Mouse (Mus musculus) urinary bladder, postnatal 14 days (tissue): ENCODE results near the gene D030056L22Rik.
A peak's percentile ranks its signal among the peaks of the same experiment; 100 is the strongest.

Experiments
- DNase-seq: peaks from one replicate; pipeline ENCODE4 v3.0.0; 2021; ENCODE audit warnings: low spot score

D030056L22Rik gene

GRCm38 (mm10) chr19:18712866-18713300 is at the start of gene D030056L22Rik:
TSS of gene D030056L22Rik (plus strand) at chr19:18713193.
- peak; percentile 98 for DNase-seq

DNA sequence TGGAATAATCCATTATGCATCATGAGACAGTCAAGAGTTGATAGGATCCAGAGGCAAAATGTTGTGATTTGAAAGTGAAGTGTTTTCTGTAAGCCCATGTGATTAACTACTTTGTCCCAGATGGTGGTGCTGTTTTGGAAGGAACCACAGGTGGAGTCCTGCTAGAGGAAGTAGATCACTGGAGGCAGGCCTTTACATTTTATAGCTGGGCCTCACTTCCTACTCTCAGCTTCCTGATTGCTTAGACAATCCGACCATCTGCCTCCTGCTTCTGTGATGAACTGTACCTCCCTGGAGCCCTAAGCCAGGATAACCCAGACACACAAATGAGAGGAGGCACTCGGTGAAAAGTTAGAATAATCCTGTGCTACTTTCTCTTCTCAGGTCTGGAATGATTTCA is 49.1 kb upstream of the D030056L22Rik start:
- DNase-seq = no peak

- no peak for DNase-seq
These were observed 46.0 kb upstream of the D030056L22Rik start for GRCm38 (mm10) chr19:18666966-18667365.

DNA sequence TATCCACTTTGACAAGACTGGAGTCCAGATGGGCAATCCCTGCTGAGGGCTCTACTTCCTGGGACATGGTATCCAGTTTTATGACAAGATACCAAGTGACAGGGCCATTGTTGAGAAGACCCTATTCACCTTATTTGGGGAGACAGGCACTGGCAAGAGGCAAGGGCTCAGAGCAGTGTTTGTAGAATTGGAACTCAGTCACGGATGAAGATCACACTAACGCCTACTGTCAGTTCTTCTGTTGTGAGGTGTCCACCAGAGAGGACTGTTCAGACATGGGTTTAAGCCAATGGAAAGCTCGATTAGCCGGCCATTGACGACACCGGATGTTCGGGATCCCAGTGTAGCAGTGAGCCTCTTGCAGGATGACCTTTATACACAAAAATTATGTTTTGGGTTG is 43.4 kb upstream of the D030056L22Rik start:
- no peak for DNase-seq

- DNase-seq = peak; percentile 99
These were observed 42.4 kb upstream of the D030056L22Rik start, which contains the start of gene Carnmt1 for GRCm38 (mm10) chr19:18670608-18671007. TSS of gene Carnmt1 (plus strand) at chr19:18670764.

DNA sequence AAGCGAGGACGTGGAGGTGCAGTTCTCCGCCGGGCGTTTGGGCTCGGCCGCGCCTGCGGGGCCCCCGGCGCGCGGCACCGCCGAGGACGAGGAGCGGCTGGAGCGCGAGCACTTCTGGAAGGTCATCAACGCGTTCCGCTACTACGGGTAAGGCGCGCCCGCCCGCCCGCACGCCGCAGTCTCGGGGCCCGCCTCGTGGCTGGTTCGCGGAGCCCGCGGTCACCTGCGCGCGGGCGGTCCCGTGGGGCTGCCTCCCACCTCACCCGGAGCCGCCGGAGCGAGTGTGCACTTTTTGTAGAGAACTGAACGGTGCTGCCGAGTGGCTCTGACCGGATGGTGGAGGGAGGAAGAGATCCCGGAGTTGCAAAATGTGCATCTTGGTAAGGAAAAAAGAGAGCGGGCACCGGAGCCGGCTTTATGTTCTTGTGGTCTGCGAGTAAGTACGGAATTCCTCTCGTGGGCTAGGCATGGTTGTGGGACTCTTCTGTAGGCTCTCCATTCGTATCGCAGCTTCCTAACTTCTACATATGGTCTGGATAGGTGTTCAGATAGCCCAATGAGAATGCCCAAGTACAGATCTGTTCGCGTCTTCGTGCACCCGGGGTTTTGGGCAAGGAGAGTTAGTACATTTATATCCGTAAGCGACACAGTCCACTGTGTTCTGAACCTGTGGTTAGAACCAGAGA is 41.8 kb upstream of the D030056L22Rik start:
- DNase-seq = peak; percentile 41

GRCm38 (mm10) chr19:18672498-18672897 is 40.5 kb upstream of the D030056L22Rik start:
- DNase-seq = no peak

- no peak for DNase-seq
These were observed 39.9 kb upstream of the D030056L22Rik start for GRCm38 (mm10) chr19:18673116-18673515.

DNA sequence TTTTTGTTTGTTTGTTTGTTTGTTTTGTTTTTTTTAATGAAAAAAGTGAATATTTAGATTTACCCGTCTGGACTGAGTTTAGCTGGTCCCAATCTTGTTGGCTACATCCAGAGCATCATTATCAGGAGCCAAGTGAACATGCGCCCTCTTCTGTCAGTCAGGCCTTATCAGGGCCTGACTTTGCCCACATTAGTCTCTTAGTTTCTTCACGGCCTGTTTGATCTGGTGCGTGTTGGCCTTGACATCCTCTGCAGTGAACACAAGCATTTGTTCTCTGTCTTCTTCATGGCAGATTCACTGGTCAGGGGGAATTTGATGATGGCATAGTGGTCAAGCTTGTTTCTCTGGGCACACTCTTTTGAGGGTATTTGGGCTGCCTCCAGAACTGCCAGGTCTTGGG is 30.9 kb upstream of the D030056L22Rik start:
- no peak for DNase-seq

- DNase-seq = peak; percentile 27
These were observed 25.4 kb upstream of the D030056L22Rik start for GRCm38 (mm10) chr19:18687556-18687955.

DNA sequence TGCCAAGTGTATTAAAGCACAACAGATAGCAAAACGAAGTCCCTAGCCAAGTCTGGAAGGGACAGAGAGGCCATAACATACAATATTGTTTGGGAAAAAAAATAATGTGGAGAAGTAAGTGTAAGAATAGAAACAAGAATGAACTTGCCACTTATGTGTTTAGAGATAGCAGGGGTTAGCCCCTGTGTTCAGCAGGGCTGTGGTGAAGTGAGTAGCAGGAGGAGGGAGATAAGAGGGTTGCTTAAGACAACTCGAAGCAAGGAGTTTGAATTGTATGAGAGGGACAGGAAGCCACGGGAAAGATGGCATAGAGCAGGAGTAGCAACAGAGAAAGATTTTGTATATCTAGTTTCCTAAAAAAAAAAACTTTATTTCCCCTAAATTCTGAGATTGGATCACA is 20.8 kb upstream of the D030056L22Rik start:
- DNase-seq = no peak

DNA sequence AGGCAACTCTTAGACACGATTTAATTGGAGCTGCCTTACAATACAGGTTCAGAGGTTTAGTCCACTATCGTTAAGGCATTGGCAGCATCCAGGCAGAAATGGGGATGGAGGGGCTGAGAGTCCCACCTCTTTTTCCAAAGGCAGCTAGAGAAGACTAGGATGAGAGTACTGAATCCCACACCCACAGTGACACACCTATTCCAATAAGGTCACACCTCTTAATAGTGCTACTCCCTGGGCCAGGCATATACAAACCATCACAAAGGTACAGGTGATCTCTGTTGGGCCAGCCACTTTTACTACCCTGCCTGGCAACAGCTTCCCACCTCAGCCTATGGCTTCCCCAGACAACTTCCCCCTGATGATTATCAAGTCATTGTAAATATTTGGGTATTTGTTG is 20.2 kb upstream of the D030056L22Rik start:
- no peak for DNase-seq

DNA sequence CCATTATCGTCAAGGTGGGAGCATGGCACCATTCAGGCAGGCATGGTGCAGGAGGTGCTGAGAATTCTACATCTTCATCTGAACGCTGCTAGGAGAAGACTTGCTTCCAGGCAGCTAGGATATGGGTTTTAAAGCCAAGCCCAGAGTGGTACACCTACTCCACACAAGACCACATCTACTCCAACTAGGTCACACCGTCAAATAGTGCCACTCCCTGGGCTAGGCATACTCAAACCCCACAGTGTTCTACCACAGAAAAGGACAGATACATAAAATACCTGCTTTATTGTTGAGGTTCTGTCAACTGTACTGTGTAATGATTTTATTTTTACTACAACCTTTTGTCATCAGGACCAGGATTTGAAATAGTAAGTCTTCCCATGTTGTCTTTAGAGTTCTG is 17.9 kb upstream of the D030056L22Rik start:
- no peak for DNase-seq

DNA sequence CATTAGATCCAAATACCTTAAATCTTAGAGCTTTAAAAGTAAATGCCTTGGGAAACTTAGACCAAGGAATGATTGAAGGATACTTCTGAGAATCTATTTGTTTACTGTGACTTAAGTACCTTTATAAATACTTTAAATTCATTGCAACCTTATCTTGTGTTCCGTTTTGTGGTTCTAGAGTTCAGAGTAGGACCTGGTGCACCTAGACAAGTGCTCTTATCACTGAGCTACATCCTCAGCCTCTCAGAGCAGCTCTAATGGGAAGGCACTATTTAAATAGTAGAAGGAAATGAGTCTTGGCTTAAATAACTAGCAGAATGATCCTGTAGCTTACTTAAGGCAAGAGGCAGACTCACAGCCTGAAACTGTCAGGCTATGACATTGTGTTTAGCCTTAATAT is 17.4 kb upstream of the D030056L22Rik start:
- no peak for DNase-seq

DNA sequence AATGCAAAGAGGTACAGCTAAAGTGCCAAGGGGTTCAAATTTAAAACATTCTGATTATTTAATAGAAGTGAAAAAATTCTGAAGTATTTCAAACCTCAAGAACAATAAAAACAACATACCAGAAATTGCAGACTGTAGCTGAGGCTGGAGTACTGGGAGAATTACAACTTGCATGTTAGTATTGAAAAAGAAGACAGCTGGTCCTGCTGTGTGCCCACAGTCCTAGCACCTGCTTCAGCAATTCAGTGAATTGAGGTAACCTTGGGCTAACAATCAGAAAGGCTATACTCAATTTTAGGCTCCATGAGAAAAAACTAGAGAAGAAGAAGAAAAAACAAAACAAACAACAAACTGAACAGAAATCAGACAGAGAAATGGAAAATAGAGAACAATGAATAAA is 4.9 kb upstream of the D030056L22Rik start:
- no peak for DNase-seq

GRCm38 (mm10) chr19:18710903-18711302 is 2.1 kb upstream of the D030056L22Rik start:
- DNase-seq = no peak

DNA sequence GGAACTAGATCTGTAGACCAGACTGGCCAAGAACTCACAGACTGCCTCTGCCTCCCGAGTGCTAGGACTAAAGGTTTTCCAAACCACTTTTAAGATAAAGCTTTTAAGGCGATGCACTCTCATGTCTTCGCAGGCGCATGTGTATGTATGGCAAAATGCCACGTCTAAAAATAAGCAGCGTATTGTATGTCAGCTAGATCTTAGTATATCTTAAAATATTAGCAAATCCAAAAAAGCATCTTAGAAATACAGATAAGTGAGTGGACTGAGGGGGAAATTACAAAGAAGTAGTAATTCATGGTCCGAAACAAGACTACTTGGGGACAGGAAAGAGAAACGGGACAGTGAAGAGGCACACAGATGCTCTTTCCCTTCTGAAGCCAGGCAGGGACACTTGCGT is 1.4 kb upstream of the D030056L22Rik start:
- no peak for DNase-seq

DNA sequence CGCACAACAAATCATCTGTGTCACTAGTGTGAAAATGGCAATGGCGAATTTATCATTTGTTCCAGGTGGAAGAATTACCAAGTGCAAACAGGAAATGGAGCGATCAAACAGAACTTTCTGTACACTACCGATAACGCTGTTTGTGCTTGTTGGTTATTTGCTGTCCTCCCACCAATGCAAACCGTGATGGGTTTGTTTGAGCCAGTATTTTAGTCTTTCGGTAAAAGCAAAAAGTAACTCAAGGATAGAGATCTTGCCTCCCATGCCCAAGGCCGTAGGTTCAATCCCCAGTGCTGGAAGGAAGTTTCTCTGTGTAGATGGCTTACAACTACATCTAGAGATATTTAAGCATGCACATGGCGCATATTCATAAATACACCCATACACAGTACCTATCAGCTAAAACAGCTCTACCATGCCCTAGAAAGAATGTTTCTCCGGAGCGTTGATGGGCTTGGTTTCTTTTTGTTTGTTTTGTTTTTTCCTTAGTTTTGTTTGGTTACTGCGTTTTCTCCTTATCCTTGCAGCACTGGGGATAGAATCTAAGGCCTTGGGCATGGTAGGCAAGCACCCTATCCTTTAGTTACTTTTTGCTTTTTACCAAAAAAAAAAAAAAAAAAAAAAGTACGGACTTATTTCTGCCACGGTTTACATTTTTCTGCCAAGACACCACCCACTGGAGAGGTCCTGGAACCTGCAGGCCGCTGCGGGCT is 684 bp upstream of the D030056L22Rik start:
- DNase-seq = no peak

DNA sequence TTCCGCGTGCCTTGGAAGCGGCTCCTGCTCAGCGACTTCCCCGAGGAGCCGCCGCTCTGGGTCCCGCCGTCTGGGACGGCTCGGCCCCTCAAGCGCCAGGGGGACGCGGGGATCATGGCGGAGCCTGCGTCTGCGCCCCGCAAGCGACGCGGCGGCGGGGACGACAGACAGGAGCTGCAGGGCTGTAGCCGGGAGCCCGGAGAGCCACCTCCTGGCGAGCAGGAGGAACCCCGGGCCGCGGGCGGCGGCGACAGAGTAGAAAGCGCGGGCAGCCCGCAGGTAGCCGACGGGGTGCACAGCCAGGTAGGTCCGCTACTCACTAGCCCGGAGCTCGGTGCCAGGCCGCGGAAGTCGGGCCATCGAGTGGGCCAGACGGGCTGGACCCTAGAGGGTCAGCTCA is 364 bp downstream of the D030056L22Rik start:
- DNase-seq = peak; percentile 46

DNA sequence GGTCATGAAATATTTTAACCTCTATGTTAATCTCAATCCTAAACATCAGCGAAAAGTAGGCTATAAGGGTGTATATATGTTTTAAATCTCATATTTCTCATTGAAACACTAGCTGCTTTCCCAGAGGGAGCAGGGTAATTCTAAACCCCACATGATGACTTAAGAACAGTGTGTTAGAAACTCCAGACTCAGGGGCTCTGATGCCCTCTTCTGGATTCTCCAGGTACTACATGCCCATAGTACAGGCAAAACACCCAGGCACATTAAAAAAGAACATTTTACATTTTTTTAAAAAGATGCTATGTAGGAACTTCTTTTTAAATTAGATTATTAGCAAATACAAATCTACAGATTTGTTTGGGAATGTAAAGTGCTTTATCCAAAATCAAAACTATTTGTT is 3.4 kb downstream of the D030056L22Rik start:
- peak; percentile 73 for DNase-seq

GRCm38 (mm10) chr19:18720337-18720736 is 7.3 kb downstream of the D030056L22Rik start:
- no peak for DNase-seq

DNA sequence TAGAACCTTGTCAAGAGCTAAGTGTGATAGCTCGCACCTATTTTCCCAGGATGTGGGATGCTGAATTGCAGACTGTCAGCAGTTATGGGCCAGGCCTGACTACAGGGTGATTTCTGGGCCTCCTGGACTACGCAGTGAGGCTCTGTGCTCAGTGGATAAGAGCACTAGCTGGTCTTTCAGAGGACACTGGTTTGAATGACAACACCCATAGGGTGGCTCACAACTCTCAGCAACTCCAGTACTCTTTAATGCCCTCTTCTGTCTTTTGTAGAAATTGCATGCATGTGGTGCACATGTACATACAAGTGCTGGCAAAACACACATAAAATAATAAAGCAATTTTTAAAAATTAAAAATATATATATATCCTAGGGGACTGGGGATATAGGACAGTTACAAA is 12.2 kb downstream of the D030056L22Rik start:
- DNase-seq = no peak

GRCm38 (mm10) chr19:18730255-18730654 is 17.3 kb downstream of the D030056L22Rik start:
- DNase-seq = no peak

GRCm38 (mm10) chr19:18731077-18731476 is 18.1 kb downstream of the D030056L22Rik start:
- no peak for DNase-seq
